Mouse (Mus musculus): ENCODE measurements around the gene Tnfaip1.

Tnfaip1 gene

DNA sequence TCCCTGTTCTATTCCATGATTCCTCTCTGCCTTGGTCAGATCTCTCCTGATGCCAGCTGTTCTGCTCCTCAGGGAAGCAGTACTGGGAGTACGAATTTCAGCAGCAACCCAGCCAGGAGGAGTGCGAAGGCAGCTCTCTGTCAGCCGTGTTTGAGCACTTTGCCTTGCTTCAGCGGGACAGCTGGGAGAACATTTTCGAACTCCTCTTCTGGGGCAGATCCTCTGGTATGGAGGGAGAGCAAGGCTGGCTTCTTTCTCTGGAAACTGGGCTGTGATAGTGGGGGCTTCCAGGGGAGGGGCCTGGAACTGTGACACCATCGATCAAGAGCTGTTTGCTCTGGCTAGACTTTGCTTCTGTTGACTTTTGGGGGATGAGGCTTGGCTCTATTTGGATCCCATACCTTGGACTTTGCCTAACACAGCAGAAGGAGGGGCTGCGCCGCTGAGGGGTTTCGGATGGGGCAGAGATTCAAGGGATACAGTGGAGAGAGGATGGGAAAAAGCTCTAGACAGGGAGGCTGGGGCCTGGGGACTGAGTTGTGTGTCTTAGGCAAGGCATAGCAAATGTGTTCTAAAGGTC, 35.4 kb downstream of the Tnfaip1 start:
- DNase-seq (ENCODE audit: low spot score), result peak; percentile 70

- DNase-seq (ENCODE audit: low spot score), result no peak
Measured at GRCm38 (mm10) chr11:78499543-78499942, 36.6 kb downstream of the Tnfaip1 start.

- DNase-seq (ENCODE audit: low spot score), result no peak
Measured at GRCm38 (mm10) chr11:78499004-78499403, 37.1 kb downstream of the Tnfaip1 start, which contains the start of gene Vtn. TSS of gene Vtn (plus strand) at chr11:78499091.

GRCm38 (mm10) chr11:78497544-78498522, 38.3 kb downstream of the Tnfaip1 start, which contains the start of gene Sarm1:
TSS of gene Sarm1 (minus strand) at chr11:78497754.
- DNase-seq (ENCODE audit: low spot score), result peak; percentile 91

DNA sequence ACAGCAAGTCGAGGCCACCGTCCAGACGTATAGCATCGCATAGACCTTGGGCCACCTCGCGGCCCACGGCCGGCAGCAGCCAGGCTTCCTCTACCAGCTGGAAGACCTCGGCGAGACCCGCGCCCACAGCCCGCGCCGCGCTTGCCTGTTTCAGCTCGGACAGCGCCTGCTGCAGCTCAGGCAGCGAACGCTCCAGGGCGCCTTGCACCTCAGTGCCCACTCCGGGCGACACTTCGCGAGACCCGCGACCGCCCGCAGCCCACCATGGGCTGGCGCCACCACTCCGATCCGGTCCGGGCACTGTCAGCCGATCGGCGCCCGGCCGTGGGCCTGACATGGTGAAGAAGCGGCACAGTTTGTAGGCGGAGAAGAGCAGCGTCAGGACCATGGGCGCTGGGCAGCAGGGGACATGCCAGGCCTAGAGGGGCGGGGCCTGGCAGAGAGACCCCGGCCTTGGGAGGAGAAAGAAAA, 39.0 kb downstream of the Tnfaip1 start:
- DNase-seq (ENCODE audit: low spot score), result no peak

GRCm38 (mm10) chr11:78495904-78496303, 40.2 kb downstream of the Tnfaip1 start:
- DNase-seq (ENCODE audit: low spot score), result no peak

DNA sequence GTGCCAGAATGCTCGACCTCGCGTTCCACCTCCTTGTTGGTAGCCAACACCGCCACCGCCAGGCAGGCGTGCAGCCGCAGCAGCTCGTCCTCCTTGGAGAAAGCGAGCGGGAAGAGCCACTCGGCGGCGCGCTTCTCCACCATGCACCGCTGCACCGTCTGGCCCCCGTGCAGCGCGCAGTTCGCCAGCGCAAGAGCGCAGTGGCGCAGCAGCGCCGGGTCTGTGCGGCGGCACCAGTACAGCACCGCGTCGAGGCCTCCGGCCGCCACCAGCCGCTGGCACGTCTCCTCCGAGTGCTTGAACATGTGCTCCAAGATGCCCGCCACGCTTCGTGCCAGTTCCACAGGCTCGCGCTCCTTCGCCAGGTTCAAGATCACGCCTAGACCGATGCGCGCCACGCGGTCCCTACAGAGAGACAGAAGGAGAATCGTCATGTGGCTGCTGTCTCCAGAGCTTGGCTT, 45.3 kb downstream of the Tnfaip1 start:
- DNase-seq (ENCODE audit: low spot score), result peak; percentile 48

DNA sequence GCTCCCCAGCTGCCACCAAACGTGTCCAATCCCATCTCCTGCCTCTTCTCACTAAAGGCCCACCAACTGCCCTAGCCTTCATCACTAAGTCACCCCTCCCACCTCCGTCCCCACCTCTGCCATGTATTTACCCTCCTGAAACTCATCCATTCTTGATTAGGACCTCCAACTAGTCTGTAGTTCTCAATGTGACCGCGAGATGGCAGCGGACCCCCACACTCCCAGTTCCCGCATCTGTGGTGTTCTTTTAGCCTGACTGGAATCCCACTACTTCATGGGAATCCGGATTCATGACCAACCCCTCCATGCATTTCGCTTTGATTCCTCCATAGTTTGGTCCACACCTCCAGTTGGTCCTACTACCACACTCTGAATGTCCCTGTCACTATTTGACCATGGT, 48.0 kb downstream of the Tnfaip1 start:
- DNase-seq (ENCODE audit: low spot score), result peak; percentile 57

- no peak for DNase-seq (ENCODE audit: low spot score)
Measured at GRCm38 (mm10) chr11:78483639-78484038, 52.5 kb downstream of the Tnfaip1 start.

DNA sequence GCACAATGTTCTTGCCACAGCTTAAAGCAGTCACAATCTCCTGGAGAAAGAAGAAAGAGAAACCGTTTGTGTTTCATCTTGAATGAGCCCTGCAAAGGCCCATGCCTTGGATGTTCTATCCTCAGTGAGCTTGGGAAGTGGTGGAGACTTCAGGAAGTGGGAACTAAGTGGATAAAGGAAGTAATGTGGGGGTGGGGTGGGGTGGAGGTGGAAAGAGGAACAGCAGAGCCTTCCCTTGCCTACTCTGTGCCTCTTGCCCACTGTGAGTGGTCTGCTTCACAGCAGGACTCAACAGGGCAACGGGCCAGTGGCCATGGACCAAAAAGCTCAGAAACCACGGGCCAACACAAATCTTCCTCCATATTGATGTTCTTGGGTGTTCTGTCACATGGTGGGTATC, 60.8 kb downstream of the Tnfaip1 start:
- DNase-seq (ENCODE audit: low spot score), result no peak
